ENCODE assay signal across 9 mouse cellular contexts in the genomic region with DNA sequence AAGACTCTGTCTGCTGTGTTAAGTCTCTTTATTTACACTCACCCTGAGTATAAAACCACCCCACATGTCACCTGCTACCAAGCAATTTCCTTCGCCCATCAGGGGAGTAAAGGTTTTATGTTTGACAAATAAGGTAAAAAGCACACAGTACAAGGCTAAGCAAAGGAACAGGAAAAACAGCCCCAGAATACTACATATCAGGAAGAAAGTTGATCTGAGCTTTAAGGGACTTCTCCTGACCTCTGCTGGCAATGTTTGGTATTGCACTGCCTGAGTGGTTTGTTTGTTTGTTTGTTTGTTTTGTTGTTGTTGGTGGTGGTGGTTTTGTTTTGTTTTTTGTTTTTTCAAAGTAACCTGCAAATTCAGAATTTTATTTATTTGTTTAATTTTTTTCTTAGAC. TPM values are rescaled to one million over a fixed set of nuclear protein-coding genes. Genes with fewer than 3 reads are reported as not detected.
A peak's percentile ranks its signal among the peaks of the same experiment; 100 is the strongest.
DNase-seq lines count a peak whose midpoint lies in the region; ATAC-seq and TF ChIP-seq lines count a peak whose summit lies in the region.
"Had no signal": no experiment of that assay in that cellular context is flagged by ENCODE, and none has a peak within 500 bp of the region (broad histone marks: within the 10 kb centered on the region; RNA-seq: fewer than 3 reads in every experiment).

No protein-coding gene starts in this region.

- no peak overlapping the region for H3K27ac ChIP-seq in forebrain, postnatal 0 days (ENCODE audit: low read depth, low read length)
- no peak overlapping the region for H3K27ac ChIP-seq in forebrain, embryonic 15.5 days (replicated peaks)
- H3K27ac ChIP-seq in midbrain, embryonic 14.5 days (replicated peaks; ENCODE audit: low read depth, low read length), result no peak overlapping the region
- H3K27ac ChIP-seq in midbrain, embryonic 16.5 days (ENCODE audit: low read length), result no peak overlapping the region
- 0 out of 2 replicates have a peak overlapping the region, but pooled peaks have one; percentile 3 for H3K27ac ChIP-seq in bone marrow macrophage, adult 2 months (ENCODE audit: insufficient read depth, low read depth, low read length)
- no peak overlapping the region for H3K27ac ChIP-seq in lung, postnatal 0 days (ENCODE audit: low read length)

- 47% methylated on average over 1 of the region's 1 CpGs for WGBS in forebrain, postnatal 0 days
- 41% methylated on average over 1 of the region's 1 CpGs for WGBS in forebrain, embryonic 15.5 days
- WGBS in midbrain, embryonic 14.5 days, result 27% methylated on average over 1 of the region's 1 CpGs
- 54% methylated on average over 1 of the region's 1 CpGs for WGBS in midbrain, embryonic 16.5 days
- WGBS in lung, postnatal 0 days, result 23% methylated on average over 1 of the region's 1 CpGs

- H3K27me3 ChIP-seq in forebrain, postnatal 0 days (ENCODE audit: insufficient read depth, low read length), result no peaks in the 10 kb centered on the region
- no peaks in the 10 kb centered on the region for H3K27me3 ChIP-seq in forebrain, embryonic 15.5 days
- no peaks in the 10 kb centered on the region for H3K27me3 ChIP-seq in midbrain, embryonic 14.5 days (ENCODE audit: control insufficient read depth, insufficient read depth, low read length)
- no peaks in the 10 kb centered on the region for H3K27me3 ChIP-seq in midbrain, embryonic 16.5 days (ENCODE audit: control insufficient read depth, insufficient read depth, low read depth, low read length)
- no peaks in the 10 kb centered on the region for H3K27me3 ChIP-seq in lung, postnatal 0 days (replicated peaks; ENCODE audit: insufficient read depth, low read length)

- TF ChIP-seq CTCF in forebrain, postnatal 0 days (IDR thresholded peaks at IDR 0.05; ENCODE audit: low read depth), result peak; percentile 91
- TF ChIP-seq CTCF in bone marrow macrophage, adult 2 months (IDR thresholded peaks at IDR 0.05; ENCODE audit: low read depth, low read length), result no peak
- TF ChIP-seq CTCF in lung, postnatal 0 days (IDR thresholded peaks at IDR 0.05), result peak; percentile 92

- no peaks in the 10 kb centered on the region for H3K36me3 ChIP-seq in forebrain, postnatal 0 days (ENCODE audit: insufficient read depth)
- no peaks in the 10 kb centered on the region for H3K36me3 ChIP-seq in forebrain, embryonic 15.5 days
- H3K36me3 ChIP-seq in midbrain, embryonic 14.5 days (ENCODE audit: control insufficient read depth, insufficient read depth, low read length), result no peaks in the 10 kb centered on the region
- H3K36me3 ChIP-seq in midbrain, embryonic 16.5 days (ENCODE audit: control insufficient read depth, insufficient read depth, low read length), result no peaks in the 10 kb centered on the region
- no peaks in the 10 kb centered on the region for H3K36me3 ChIP-seq in lung, postnatal 0 days (ENCODE audit: insufficient read depth, low read length)

- TF ChIP-seq EP300 in lung, postnatal 0 days (IDR thresholded peaks at IDR 0.05), result no peak

- H3K4me2 ChIP-seq in forebrain, postnatal 0 days (ENCODE audit: low read depth), result no peak overlapping the region
- no peak overlapping the region for H3K4me2 ChIP-seq in forebrain, embryonic 15.5 days (replicated peaks)
- no peak overlapping the region for H3K4me2 ChIP-seq in midbrain, embryonic 14.5 days (ENCODE audit: low read length)
- no peak overlapping the region for H3K4me2 ChIP-seq in midbrain, embryonic 16.5 days (ENCODE audit: low read length)
- H3K4me2 ChIP-seq in lung, postnatal 0 days (replicated peaks; ENCODE audit: low read depth, low read length), result no peak overlapping the region

- ATAC-seq in forebrain, postnatal 0 days, result no peak
- ATAC-seq in forebrain, embryonic 15.5 days (replicated peaks), result no peak
- ATAC-seq in midbrain, embryonic 14.5 days (ENCODE audit: low FRiP score, low TSS enrichment), result no peak
- no peak for ATAC-seq in midbrain, embryonic 16.5 days
- peak; percentile 38; the same call in 1 of the 2 replicates for ATAC-seq in lung, postnatal 0 days

- no peaks in the 10 kb centered on the region for H3K4me1 ChIP-seq in forebrain, postnatal 0 days (ENCODE audit: insufficient read depth)
- H3K4me1 ChIP-seq in forebrain, embryonic 15.5 days, result no peaks in the 10 kb centered on the region
- H3K4me1 ChIP-seq in midbrain, embryonic 14.5 days (ENCODE audit: control insufficient read depth, insufficient read depth, low read length), result no peaks in the 10 kb centered on the region
- H3K4me1 ChIP-seq in midbrain, embryonic 16.5 days (ENCODE audit: control insufficient read depth, insufficient read depth, low read length), result no peaks in the 10 kb centered on the region
- peaks cover 25% of the 10 kb centered on the region for H3K4me1 ChIP-seq in bone marrow macrophage, adult 2 months (ENCODE audit: control insufficient read depth, insufficient read depth, low read length)
- H3K4me1 ChIP-seq in lung, postnatal 0 days (ENCODE audit: insufficient read depth, low read depth, low read length), result no peaks in the 10 kb centered on the region

- H3K9ac ChIP-seq in forebrain, postnatal 0 days, result no peak overlapping the region
- H3K9ac ChIP-seq in forebrain, embryonic 15.5 days (replicated peaks), result no peak overlapping the region
- H3K9ac ChIP-seq in midbrain, embryonic 14.5 days (replicated peaks; ENCODE audit: low read length), result no peak overlapping the region
- no peak overlapping the region for H3K9ac ChIP-seq in midbrain, embryonic 16.5 days (ENCODE audit: low read depth, low read length)
- H3K9ac ChIP-seq in lung, postnatal 0 days (replicated peaks; ENCODE audit: low read depth), result no peak overlapping the region

- H3K4me3 ChIP-seq in forebrain, postnatal 0 days (ENCODE audit: low read depth, low read length), result no peak overlapping the region
- H3K4me3 ChIP-seq in forebrain, embryonic 15.5 days, result no peak overlapping the region
- no peak overlapping the region for H3K4me3 ChIP-seq in midbrain, embryonic 14.5 days (replicated peaks; ENCODE audit: low read depth, low read length)
- no peak overlapping the region for H3K4me3 ChIP-seq in midbrain, embryonic 16.5 days (ENCODE audit: low read depth, low read length)
- H3K4me3 ChIP-seq in bone marrow macrophage, adult 2 months (ENCODE audit: insufficient read depth, low read length), result no peak overlapping the region
- H3K4me3 ChIP-seq in lung, postnatal 0 days (ENCODE audit: low read depth, low read length), result no peak overlapping the region
- H3K4me3 ChIP-seq: myocyte had no signal

- intact Hi-C loops in heart, postnatal 36 days (cut with DNase I), result loop anchor here (1.0 to 10.0 kb wide), 4 partner anchors 72 to 441 kb away; no protein-coding TSS in a partner anchor

- no peak for TF ChIP-seq POLR2A in bone marrow macrophage, adult 2 months (IDR thresholded peaks at IDR 0.05; ENCODE audit: borderline replicate concordance, low read depth, low read length)

- peak; percentile 79 for DNase-seq in forebrain, postnatal 0 days
- peak; percentile 78 for DNase-seq in midbrain, embryonic 14.5 days
- peak; percentile 64 to 74 for DNase-seq in heart, postnatal 36 days
- DNase-seq in lung, postnatal 0 days (ENCODE audit: low spot score), result peak; percentile 73
- DNase-seq in thymus, postnatal 14 days, result peak; percentile 40

- H3K9me3 ChIP-seq in forebrain, postnatal 0 days (ENCODE audit: low read length), result no peaks in the 10 kb centered on the region
- H3K9me3 ChIP-seq in forebrain, embryonic 15.5 days, result no peaks in the 10 kb centered on the region
- H3K9me3 ChIP-seq in midbrain, embryonic 14.5 days (ENCODE audit: control insufficient read depth, low read length), result no peaks in the 10 kb centered on the region
- no peaks in the 10 kb centered on the region for H3K9me3 ChIP-seq in midbrain, embryonic 16.5 days (replicated peaks; ENCODE audit: control insufficient read depth, low read length, poor library complexity, severe bottlenecking)
- H3K9me3 ChIP-seq in lung, postnatal 0 days (ENCODE audit: low read length), result no peaks in the 10 kb centered on the region

RNA-seq across cellular contexts. Expression of a gene that starts 0.5 kb away (rescaled TPM):
- total RNA-seq in forebrain, postnatal 0 days (2014; rRNA removed), result not detected in 2 replicates
- polyA plus RNA-seq in forebrain, postnatal 0 days (2015; fragmentation: Nextera tagmentation; extraction: Ambion mirVana), result not detected in 2 replicates
- not detected in 2 replicates for polyA plus RNA-seq in forebrain, embryonic 15.5 days (2015; fragmentation: Nextera tagmentation; extraction: Ambion mirVana)
- not detected in 2 replicates for polyA plus RNA-seq in midbrain, embryonic 14.5 days (2014; fragmentation: Nextera tagmentation; extraction: Ambion mirVana)
- polyA plus RNA-seq in midbrain, embryonic 16.5 days (2015; fragmentation: Nextera tagmentation; extraction: Ambion mirVana), result not detected in 2 replicates
- polyA plus RNA-seq in bone marrow macrophage, adult 2 months (2012; ENCODE audit: insufficient read depth, insufficient read length, missing spikeins), result not detected in 2 replicates
- not detected for total RNA-seq in heart, postnatal 36 days (2021)
- not detected in 2 replicates for polyA plus RNA-seq in lung, postnatal 0 days (2015; fragmentation: Nextera tagmentation; extraction: Ambion mirVana)
- polyA plus RNA-seq: myocyte had no signal

RNA-seq across cellular contexts. Expression of a gene that starts 41.7 kb away (rescaled TPM):
- 238 and 277 TPM in 2 replicates for total RNA-seq in forebrain, postnatal 0 days (2014; rRNA removed)
- 157 and 215 TPM in 2 replicates for polyA plus RNA-seq in forebrain, postnatal 0 days (2015; fragmentation: Nextera tagmentation; extraction: Ambion mirVana)
- polyA plus RNA-seq in forebrain, embryonic 15.5 days (2015; fragmentation: Nextera tagmentation; extraction: Ambion mirVana), result 438 and 470 TPM in 2 replicates
- 610 and 743 TPM in 2 replicates for polyA plus RNA-seq in midbrain, embryonic 14.5 days (2014; fragmentation: Nextera tagmentation; extraction: Ambion mirVana)
- 499 and 559 TPM in 2 replicates for polyA plus RNA-seq in midbrain, embryonic 16.5 days (2015; fragmentation: Nextera tagmentation; extraction: Ambion mirVana)
- 181 and 218 TPM in 2 replicates for polyA plus RNA-seq in bone marrow macrophage, adult 2 months (2012; ENCODE audit: insufficient read depth, insufficient read length, missing spikeins)
- 10 to 100 TPM; 14.7 to 14.9 TPM for total RNA-seq in heart, postnatal 36 days (2021)
- polyA plus RNA-seq in lung, postnatal 0 days (2015; fragmentation: Nextera tagmentation; extraction: Ambion mirVana), result 134 and 144 TPM in 2 replicates

RNA-seq across cellular contexts. Expression of a gene that starts 43.3 kb away (rescaled TPM):
- total RNA-seq in forebrain, postnatal 0 days (2014; rRNA removed), result 61.1 and 72.6 TPM in 2 replicates
- polyA plus RNA-seq in forebrain, postnatal 0 days (2015; fragmentation: Nextera tagmentation; extraction: Ambion mirVana), result 4.3 and 5.5 TPM in 2 replicates
- 5.9 and 6.4 TPM in 2 replicates for polyA plus RNA-seq in forebrain, embryonic 15.5 days (2015; fragmentation: Nextera tagmentation; extraction: Ambion mirVana)
- 15.6 and 15.7 TPM in 2 replicates for polyA plus RNA-seq in midbrain, embryonic 14.5 days (2014; fragmentation: Nextera tagmentation; extraction: Ambion mirVana)
- 4.7 and 5.8 TPM in 2 replicates for polyA plus RNA-seq in midbrain, embryonic 16.5 days (2015; fragmentation: Nextera tagmentation; extraction: Ambion mirVana)
- polyA plus RNA-seq in bone marrow macrophage, adult 2 months (2012; ENCODE audit: insufficient read depth, insufficient read length, missing spikeins), result 19.7 and 19.9 TPM in 2 replicates
- total RNA-seq in heart, postnatal 36 days (2021), result 10 to 100 TPM; 28.4 to 33.8 TPM
- 7.2 and 7.5 TPM in 2 replicates for polyA plus RNA-seq in lung, postnatal 0 days (2015; fragmentation: Nextera tagmentation; extraction: Ambion mirVana)
